In genomic region chr6:108070947-108071346, GRCm38 (mm10) we compare ENCODE assay signal across 20 mouse cellular contexts. TPM values are rescaled to one million over a fixed set of nuclear protein-coding genes. Genes with fewer than 3 reads are reported as not detected.
DNase-seq lines count a peak whose midpoint lies in the region; TF ChIP-seq lines count a peak whose summit lies in the region.
"Had no signal": no experiment of that assay in that cellular context is flagged by ENCODE, and none has a peak within 500 bp of the region (broad histone marks: within the 10 kb centered on the region; RNA-seq: fewer than 3 reads in every experiment).

No protein-coding gene starts in this region.

- intact Hi-C loops in left cerebral cortex, adult 2 months (cut with DNase I): loop anchor here (5.0 kb wide), 1 partner anchor 266 kb away; no protein-coding TSS in a partner anchor
- intact Hi-C loops in left cerebral cortex, postnatal 4 days (cut with DNase I): no loop called here

- no peak overlapping the region for H3K4me3 ChIP-seq in left cerebral cortex, adult 2 months
- H3K4me3 ChIP-seq: embryonic facial prominence, embryonic 10.5 days; embryonic facial prominence, embryonic 12.5 days; forebrain, embryonic 13.5 days; forebrain, embryonic 15.5 days had no signal

- peak overlapping the region; percentile 40 for H3K27ac ChIP-seq in left cerebral cortex, adult 2 months
- H3K27ac ChIP-seq: embryonic facial prominence, embryonic 10.5 days; embryonic facial prominence, embryonic 12.5 days; forebrain, embryonic 13.5 days; forebrain, embryonic 15.5 days had no signal

- TF ChIP-seq CTCF in left cerebral cortex, adult 2 months (IDR thresholded peaks at IDR 0.05): no peak

- no peak for DNase-seq in left cerebral cortex, adult 2 months (ENCODE audit: extremely low spot score in 1 of 2, low spot score in 2 of 2)
- DNase-seq in left cerebral cortex, postnatal 4 days: no peak
- DNase-seq in R1 (ENCODE audit: low read depth, low spot score) (peak; percentile 85), ZHBTc4 (ENCODE audit: low read depth, low spot score) (peak; percentile 93)
- no peak for DNase-seq in spleen, adult 12 weeks (ENCODE audit: low spot score)
- no peak for DNase-seq in spleen, postnatal 10 days (ENCODE audit: low spot score in 2 of 2)
- DNase-seq: adrenal gland, adult 8-10 months; adrenal gland, postnatal 14 days; adrenal gland, postnatal 36 days; B cell, adult 2 months; cerebellum, adult 11-12 months; cerebellum, adult 2 months; cerebellum, adult 9-10 months; cerebellum, postnatal 10 days; cerebellum, postnatal 25 days; forebrain, postnatal 0 days had no signal

RNA-seq across cellular contexts. Expression of gene Setmar, which starts 6.1 kb away (rescaled TPM):
- 10 to 100 TPM in 1 of 2 experiments, 1 to 10 TPM in 1; 9.0 to 11.2 TPM for total RNA-seq in left cerebral cortex, adult 2 months (2021)
- 1 to 10 TPM; 5.0 to 6.4 TPM for total RNA-seq in left cerebral cortex, postnatal 4 days (2021)

Comparison
In these comparisons a context has a peak if more than half of its experiments do, and no peak if none do; other contexts are left out.
1. DNase-seq: peak in R1 (single experiment) and ZHBTc4 (single experiment); none in left cerebral cortex, adult 2 months (0 of 2), left cerebral cortex, postnatal 4 days (single experiment), spleen, adult 12 weeks (single experiment) and spleen, postnatal 10 days (0 of 2).